Mouse (Mus musculus) megakaryocyte-erythroid progenitor cell, adult 5-6 weeks (primary cell): ENCODE results near the gene Rps9. TPM values are rescaled to one million over a fixed set of nuclear protein-coding genes. Genes with fewer than 3 reads are reported as not detected.

Experiments
- ATAC-seq: replicated peaks from 2 replicates; pipeline ENCODE4 v1.8.0; 2016; ENCODE audit warnings: mild to moderate bottlenecking, inconsistent platforms; ENCODE audit not compliant: severe bottlenecking, poor library complexity, low FRiP score, low TSS enrichment
- total RNA-seq, 2 experiments: library from RNA; stranded (forward) in 1 of 2; stranded (reverse) in 1 of 2; fragments of 200-1000, 215-1000 nt in 1 of 2; fragments of >200 nt in 1 of 2; fragmentation: Nextera tagmentation in 1 of 2; gene quantifications; 2 replicates each; pipeline ENCODE4 v1.2.3; 2014 to 2017

Gene Rps9
- total RNA-seq (2014; fragmentation: Nextera tagmentation) (3,542 and 4,029 TPM in 2 replicates), total RNA-seq (2017) (1,380 and 1,558 TPM in 2 replicates)

DNA sequence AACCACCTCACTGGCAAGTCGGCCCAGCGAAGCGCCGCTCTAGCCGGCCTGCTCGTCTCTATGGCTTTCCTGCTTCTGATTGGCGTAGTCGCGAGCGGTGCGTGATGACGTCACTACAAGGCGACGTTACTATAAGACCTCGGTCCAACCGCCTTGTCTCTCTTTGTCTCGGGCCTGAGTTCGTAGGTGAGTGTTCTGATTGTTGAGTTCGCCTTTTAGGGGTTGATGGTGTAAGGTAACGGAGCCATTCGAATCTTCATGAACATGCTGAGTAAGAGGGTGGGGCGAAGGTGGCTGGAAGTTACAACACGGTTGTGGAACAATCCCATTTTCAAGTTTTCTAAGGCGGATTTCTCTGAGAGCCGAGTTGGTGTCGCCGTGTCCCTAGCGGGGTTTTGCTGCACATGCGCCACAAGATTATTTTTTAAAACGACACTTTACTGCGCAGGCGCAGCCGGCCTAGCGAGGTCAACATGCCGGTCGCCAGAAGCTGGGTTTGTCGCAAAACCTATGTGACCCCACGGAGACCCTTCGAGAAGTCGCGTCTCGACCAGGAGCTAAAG is at the start of gene Rps9:
Rps9 (plus strand) TSS at position 115 of the 563 bp plus-strand sequence.
- peak; percentile 81 for ATAC-seq

DNA sequence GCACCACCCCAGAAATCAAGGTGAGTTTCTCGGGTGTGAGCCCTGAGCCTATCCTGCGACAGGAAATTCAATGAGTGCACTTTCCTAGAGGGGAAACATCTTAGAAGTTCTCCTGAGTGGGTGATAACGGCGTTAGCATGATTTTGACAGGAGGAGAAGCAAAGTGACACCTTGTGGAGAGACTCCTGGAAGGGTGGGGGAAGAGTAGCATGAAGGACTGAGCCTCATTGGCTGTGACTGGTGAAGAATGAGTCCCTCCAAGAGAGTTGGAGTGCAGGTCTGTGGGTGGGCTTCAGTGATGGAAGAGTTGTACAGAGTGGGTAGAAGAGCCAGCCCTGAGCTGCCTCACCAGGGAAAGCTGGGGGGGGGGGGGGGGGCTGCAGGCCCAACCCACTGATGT is 46.8 kb upstream of the Rps9 start:
- ATAC-seq: no peak

DNA sequence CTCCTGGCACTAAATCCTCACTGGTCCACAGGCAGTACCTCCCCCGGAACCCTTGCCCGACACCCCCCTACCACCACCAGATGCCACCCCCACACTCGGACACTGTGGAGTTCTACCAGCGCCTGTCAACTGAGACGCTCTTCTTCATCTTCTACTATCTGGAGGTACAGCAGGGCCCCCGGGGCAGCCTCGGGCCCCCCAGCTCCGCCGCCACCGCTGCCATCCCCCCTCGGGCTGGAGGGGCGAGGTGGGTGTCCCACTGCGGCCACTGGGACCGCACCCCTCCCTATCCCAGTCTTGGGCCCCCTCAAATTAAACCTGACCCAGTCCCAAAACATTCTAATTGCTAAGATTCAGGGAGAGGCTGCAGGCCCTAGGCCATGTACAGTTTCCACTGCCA is 45.2 kb upstream of the Rps9 start:
- no peak for ATAC-seq

DNA sequence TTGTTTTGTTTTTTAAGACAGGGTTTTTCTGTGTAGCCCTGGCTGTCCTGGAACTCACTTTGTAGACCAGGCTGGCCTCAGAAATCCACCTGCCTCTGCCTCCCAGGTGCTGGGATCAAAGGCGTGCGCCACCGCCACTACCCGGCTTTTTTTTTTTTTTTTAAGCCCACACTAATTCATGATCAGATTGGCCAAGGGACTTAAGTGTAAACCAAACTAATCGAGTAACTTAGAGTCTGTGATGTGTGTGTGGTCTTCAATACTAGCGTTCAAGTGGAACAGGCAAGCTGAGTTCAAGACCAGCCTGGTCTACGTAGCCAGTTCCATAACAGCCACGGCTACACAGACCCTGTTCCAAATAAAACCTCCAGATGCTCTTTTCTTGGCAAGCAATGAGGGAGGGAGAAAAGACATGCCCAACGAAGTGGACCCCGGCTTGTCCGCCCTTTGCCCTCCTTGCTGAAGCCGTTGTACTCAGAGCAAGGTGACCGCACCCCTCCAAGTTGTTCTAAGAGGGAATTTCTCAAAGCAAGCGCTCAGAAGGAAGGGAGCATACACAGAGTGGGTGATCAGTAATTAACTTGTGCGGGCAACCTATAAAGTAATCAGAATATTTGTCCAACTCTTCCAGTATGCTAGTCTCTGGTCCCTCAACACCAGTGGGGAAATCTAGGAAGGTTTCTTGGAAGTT is 39.1 kb upstream of the Rps9 start:
- ATAC-seq: 0 out of 2 replicates have a peak, but pooled peaks have one; percentile 17

DNA sequence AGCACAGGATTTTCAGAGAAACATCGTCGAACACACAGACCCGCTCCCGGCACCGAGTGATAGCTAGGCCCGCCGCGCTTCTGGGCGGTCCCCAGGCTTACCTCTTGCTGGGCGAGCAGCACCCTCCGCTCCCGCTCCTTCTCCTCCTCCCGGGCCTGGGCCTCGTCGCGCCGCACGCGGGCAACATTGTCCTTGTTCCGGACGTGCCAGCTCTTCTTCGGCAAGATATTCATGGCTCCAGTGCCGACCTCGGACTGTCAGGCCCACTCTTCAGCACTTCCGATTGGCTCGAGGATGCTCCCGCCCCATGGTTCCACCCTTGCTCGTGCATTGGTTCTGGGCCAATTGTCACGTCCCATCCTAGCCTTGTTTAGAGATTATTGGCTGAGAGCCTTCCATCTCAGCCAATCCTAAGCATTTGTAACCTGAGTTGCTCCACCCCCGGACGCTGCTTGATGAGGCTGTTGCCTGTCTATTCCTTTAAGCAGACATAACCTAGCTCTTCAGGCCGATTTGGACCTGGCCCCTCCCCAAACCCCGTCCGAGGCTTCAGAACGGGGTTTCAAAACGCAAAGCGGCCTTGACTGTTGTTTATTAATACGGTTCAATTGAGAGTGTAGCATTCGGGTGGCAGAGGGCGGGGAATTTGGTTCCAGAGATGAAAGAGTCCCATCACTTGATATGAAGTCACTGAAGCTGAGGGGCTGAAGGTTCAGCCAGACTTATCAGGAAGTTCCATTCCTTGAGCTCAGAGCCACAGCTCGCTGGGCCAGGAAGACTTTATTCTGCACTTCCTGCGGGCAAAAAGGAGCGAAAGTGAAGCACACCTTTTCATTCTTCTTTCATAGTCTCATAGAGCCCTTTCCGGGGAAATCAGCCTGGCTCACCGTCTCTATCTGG is 38.3 kb upstream of the Rps9 start, which contains the start of gene Leng1:
Leng1 (minus strand) TSS at position 626 of the 900 bp plus-strand sequence.
- peak; percentile 93 for ATAC-seq

DNA sequence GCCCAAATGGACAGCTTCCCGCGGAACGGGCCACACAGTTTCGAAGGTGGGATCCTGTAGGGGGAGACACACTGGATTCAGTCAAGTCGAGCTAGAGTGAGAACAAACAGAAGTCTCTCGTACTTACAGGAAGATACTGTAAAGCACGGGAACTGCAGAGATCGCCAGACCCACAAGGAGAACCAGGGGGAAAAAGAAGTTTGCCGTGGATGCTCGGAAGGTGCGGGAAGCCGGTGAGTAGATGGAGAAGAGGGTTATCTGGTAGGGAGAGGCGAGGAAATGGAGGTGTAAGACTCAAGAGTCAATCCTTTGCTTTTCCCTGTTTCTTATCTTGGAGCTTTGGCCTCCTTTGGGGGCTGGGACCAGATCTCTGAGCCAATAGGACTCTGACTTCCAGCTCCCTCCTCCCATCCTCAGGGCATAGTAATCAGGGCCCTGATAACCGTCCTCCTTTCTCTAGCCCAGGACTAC is 36.8 kb upstream of the Rps9 start:
- ATAC-seq: peak; percentile 31

DNA sequence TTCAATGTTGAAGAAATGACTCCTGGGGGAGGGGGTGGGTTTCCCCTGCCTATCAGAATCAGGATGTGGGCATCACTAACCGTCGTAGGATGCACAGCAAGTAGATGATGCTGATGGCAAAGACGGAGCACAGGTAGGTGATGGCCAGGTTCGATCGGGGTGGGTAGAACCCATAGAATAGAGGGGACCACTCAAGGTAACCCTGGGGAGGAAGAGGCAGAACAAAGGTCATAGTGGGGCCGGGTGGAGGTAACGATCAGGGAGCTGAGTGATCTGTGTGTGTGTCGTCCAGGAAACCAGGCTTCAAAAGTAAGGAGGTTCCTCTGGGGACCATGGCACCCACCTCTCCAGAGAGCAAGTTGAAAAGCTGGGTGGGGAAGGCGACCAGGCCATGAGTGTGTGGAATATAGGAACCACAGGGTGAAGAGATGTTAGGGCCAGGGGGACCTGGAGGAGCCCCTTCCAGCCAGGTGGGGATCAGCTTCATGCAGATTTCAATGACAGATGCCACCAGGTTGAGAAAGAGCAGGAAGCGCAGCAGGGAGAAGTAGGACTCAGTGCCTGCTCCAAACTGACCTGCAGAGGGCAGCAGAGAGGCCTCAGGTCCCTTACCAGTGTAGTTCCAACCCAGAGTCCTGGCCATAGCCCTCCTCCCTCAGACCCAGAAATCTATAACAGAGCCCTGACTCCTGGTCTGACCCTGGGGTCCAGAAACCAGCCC is 29.1 kb upstream of the Rps9 start:
- ATAC-seq: peak; percentile 96

DNA sequence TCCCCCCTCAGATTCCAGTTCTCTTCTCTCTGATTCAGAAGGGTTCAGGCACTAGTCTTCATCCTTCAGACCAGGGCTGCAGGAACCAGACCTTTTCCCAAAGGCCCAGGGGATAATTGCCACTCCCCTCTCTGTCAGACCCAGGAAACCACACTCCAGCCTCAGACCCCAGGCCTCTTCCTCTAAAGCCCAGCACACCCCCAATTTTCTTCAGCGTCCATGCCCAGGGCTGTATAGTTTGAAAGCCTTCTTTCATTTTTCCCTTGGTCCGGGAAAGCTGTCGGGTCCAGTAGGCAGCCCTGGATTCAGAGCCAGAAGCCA is 28.6 kb upstream of the Rps9 start:
- no peak for ATAC-seq

DNA sequence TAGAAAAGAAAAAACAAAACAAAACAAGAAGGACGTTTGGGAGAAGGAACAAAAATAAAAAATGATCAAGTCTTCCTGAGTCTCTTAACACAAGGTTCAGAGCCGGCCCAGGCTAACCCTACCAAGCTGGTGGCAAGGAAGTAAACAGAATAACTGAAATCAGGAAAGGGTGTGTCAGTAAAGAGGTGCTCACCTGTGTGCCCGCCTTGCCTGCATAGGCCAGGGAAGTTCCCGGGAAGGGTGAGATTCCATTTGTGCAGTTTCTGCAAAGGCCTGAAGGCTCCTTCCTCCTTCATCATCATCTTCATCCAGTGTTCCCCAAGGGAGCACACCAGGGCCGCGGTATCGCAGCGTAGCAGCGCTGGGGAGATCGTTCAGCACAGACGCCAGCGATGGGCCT is 27.4 kb upstream of the Rps9 start:
- ATAC-seq: no peak

DNA sequence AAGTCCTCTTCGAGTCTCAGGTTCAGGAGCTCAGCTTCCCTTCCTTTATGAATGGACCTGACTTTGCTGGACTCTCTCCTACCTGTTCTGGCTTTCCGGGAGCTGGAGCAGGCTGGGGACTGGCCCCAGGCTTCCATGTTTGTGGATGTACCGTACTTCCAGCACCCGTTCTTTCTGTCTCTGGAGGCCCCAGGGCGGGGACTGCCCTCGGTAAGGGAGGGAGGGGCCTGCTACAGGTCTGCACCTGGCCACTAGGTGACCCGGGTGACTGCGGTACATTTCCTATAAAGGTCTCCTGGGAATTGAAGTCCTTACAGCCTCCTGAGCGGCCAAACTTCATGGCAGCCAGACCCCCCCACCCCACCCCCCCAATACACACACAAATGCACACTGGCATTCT is 26.5 kb upstream of the Rps9 start, which contains the start of gene Tmc4:
Tmc4 (minus strand) TSS at position 212 of the 400 bp plus-strand sequence.
- ATAC-seq: no peak

DNA sequence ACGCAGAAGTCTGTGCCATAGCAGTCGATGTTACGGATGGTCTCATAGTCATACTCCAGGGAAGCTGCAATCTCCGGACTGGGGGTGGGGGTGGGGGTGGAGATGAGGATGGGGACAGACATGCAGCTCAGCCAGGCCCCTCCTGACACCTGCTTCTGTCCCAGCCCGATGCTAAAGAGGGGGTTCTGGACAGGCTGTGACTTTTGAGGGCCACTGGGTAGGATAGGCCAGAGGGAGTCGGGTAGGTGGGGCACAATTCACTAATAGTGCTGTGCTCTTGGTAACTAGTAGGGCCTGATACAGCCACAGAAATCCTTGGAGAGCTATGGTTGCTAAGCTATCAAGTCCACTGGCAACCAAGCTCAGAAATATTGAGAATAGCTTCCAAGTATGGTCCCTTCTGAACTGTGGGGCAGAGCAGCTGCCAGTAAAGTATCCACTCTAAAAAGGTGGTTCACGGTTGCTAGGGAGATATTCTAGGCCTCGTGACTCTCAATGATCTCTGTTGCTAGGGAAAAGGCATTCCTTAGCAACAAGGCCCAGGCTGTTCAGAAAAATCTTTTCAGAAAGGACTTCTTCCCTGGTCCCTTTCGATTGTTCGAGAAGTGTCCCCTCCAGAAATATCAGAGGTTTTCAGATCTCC is 19.8 kb upstream of the Rps9 start:
- no peak for ATAC-seq

DNA sequence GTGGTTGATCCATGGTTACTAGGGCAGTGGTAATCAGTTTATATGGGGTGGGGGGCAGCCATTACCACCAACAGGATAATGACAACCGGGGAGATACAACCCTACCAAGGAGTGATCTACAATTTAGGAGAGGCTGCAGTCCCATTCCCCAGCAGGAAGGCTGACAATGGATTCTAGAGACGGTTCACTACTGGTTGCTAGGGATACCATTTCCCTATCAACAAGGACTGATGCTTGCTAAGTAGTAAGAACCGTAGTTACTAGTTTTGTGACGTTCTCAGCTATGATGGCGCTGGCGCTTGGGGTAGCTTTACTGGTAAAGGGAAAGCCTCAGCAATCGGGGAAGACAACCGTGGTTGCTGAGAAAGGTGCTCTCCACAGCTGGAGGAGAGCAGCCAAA is 19.1 kb upstream of the Rps9 start:
- no peak for ATAC-seq

DNA sequence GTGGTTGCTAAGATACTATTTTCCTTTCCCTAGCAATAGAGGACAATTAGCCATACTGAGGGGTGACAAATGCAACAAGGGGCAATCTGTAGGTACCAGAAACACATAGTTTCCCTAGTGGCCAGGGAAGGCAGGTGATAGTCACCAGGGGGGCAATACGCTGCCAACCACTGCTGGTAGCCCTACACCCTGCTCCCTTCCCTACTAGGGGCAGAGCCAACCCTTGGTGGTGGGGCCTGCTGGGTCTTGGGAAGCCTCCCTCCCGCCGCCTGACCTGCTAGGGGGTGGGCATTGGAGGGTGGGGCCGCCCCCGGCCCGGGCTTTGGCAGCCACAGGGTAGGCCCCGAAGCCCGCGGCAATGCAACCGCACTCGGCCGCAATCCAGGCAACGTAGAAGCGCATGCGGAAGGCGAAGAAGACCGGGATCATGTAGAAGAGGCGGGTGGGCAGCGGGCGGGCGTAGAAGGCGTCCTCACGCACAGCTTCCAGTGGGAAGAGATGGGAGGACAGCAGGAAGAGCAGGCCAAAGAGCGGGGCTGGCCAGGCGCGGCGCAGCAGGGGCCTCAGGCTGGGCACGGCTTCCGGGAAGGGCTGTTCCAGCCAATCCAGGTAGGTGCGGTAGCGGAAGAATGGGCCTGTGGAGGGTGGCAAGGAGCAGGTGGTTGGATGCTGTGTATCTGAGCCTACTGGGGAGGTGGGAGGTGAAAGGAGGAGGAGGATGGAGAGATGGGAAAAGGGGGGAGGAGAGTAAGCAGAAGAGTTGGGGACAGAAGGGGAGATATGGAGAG is 18.2 kb upstream of the Rps9 start:
- ATAC-seq: no peak

DNA sequence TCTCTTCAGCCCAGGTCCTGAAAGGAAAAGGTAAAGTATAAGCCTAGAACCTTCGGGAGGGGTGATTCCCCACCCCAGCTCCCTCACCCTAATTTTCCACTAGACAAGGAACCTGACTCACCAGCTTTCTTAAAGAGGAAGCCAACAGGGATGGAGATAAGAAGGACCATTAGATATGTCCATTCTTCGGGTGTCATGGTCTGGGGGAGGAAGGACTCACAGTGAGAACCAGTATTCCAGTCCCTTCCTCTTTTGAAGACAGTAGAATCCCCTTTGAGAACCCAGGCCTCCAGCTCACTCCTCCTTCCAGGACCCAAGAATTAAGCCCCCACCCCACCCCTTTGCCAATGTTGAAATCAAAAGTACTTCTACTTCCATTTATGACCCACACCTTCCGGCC is 11.9 kb upstream of the Rps9 start:
- no peak for ATAC-seq

DNA sequence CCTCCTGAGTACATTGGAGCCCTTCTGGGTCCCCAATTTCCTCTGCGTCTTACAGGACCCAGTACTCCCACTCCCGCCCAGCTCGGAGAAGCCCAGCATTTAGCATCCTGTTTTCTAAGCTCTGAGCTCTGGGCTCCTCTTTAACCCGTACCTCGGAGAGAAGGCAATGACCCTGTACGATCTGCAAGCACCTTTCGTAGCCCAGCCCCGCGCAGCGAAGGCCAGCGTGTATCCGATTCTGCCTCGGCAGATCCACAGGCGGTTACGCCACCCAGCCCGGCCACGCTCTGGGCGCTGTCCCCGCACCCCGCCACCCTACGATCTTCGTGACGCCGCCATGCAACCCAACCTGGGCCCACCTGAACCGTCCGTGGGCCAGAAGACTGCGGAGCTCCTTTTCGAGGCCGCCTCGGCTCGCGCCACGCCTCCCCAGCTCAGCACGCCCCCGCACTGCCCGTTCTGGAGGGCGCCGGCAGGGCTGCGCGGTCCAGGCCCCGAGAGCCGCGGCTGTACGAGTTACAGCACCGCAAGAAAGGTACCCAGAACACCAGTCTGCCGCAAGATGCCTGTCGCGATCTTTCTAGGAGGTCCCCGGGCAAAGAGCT is 11.3 kb upstream of the Rps9 start, which contains the start of gene Tsen34:
Tsen34 (plus strand) TSS at position 482 of the 605 bp plus-strand sequence.
- peak; percentile 0; the same call in 1 of the 2 replicates for ATAC-seq

DNA sequence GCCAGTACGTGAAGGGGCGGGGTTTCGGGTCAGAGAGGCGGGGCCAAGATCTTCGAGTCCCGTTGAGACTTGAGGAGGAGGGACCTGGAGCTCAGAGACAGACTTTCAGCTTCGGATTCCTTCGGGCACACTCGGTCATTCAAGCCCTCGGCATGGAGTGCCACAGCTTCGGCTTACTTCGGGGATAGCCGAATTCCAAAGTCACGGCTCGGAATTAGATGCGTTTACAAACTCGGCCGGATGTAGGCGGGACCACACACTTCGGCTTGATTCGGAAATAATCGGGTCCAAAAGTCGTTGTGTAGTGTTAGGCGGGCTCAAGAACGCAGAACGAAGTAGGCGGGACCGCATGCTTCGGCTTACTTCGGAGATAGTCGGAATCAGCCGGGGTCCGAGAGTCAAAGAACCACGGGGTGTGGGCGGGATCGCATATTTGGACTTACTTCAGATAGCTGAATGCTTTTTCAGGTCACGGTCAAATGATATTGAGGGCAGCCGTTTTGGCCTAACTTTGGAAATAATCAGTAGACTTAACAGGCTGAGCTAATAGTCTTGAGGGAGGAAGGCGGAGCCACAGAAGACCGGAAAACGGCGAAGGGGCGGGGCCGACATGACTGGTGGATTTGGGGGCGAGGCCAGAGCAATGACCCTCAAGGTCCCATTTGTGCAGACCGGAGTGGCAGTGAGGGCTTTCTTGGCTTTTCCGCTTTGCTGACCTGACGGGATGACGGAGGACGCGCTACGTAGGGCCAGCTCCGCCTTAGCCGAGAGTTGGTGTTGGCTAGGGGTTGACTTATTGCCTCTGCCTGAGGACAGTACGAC is 10.6 kb upstream of the Rps9 start, which contains the start of gene Mboat7:
Mboat7 (minus strand) TSS at position 537 of the 822 bp plus-strand sequence.
- ATAC-seq: peak; percentile 78

DNA sequence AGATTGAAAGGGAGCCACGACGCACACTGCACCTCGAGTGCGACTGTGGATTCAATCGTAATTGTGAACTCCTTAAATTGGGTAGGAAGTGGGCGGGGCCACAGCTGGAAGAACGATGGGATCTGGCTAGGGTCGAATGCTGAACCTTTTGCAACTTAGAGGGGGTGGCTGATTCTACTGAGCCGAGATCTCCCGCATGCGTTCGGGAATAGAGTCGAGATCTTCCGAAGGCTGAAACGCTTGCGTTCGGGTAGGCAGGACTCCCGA is 10.1 kb upstream of the Rps9 start:
- ATAC-seq: no peak; the same call in 1 of the 2 replicates
